Mouse (Mus musculus) small intestine, adult 2 months (tissue): ENCODE measurements around the gene Olfr605. TPM values are rescaled to one million over a fixed set of nuclear protein-coding genes. Genes with fewer than 3 reads are reported as not detected.
"Not testable (repeated sequence)": the region's sequence is repeated elsewhere in the genome, so short reads cannot be mapped to it uniquely, and the experiment has no call there.

Experiments used
- H3K27ac ChIP-seq: fragments of 200-500 bp; 2 replicates; pipeline ENCODE4 v1.5.1; 2012; ENCODE audit warnings: low read depth, low read length, control low read depth, inconsistent platforms; ENCODE audit not compliant: insufficient read depth
- H3K27me3 ChIP-seq: fragments of 200-500 bp; 2 replicates; pipeline ENCODE4 v1.6.1; 2012; ENCODE audit warnings: mild to moderate bottlenecking, moderate library complexity, low read length, inconsistent platforms; ENCODE audit not compliant: control insufficient read depth, insufficient read depth
- H3K36me3 ChIP-seq: fragments of 200-500 bp; 2 replicates; pipeline ENCODE4 v1.6.1; 2012; ENCODE audit warnings: mild to moderate bottlenecking, low read length, control low read depth, inconsistent platforms; ENCODE audit not compliant: control insufficient read depth, insufficient read depth
- H3K4me1 ChIP-seq: fragments of 200-500 bp; 2 replicates; pipeline ENCODE4 v1.6.1; 2012; ENCODE audit warnings: low read length, inconsistent platforms, mixed read lengths; ENCODE audit not compliant: control insufficient read depth, insufficient read depth, insufficient read length
- H3K4me3 ChIP-seq: fragments of 200-500 bp; 2 replicates; pipeline ENCODE4 v1.5.1; 2012; ENCODE audit warnings: low read depth, mild to moderate bottlenecking, control low read depth, inconsistent platforms, low read length, moderate library complexity
- CTCF ChIP-seq: fragments of 200-500 bp; IDR thresholded peaks from 2 replicates; pipeline ENCODE4 v1.5.1; 2012; ENCODE audit warnings: low read depth, mild to moderate bottlenecking, control low read depth, inconsistent platforms, low read length, moderate library complexity, mixed read lengths; ENCODE audit not compliant: insufficient replicate concordance, insufficient read length; ENCODE audit errors: extremely low read depth
- POLR2A ChIP-seq: fragments of 200-500 bp; IDR thresholded peaks from 2 replicates; pipeline ENCODE4 v1.6.1; 2012; ENCODE audit warnings: low read depth, mild to moderate bottlenecking, control low read depth, inconsistent platforms, low read length, moderate library complexity
- WGBS: fragments of 180-500 bp; shearing (Covaris S2); methylation state at CpG from one replicate; pipeline ENCODE4 v1.1.7; 2018; 5-methylcytosine and 5-hydroxymethylcytosine counted together
- polyA plus RNA-seq: library from polyadenylated mRNA; depleted of rRNA; stranded (reverse); fragments of >200 nt; gene quantifications from 2 replicates; pipeline ENCODE4 v1.2.3, GENCODE M21; 2012; rRNA removed

Gene Olfr605
- not detected in 2 replicates for polyA plus RNA-seq

DNA sequence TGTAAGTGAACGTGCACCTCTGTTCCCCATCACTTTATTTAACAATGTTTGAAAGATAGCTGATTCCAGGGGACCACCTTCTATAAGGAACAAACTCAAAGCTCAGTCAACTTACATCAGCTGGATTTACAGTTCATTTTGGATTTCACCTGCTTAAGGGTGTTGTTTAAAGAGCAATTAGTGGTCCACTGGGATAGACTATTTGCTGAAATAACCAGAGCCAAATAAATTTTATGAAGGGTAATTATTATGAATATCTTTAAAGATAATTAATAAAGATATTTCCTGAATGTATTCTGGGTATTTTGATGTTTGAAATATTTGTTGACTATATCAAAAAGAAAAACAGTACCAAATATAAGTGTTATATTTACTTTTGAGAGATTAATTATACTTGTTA, at the start of gene Olfr605:
Gene Olfr605 (minus strand): TSS at position 101 of the 400 bp plus-strand sequence.
- Histone ChIP-seq H3K4me1 (no peaks in the 10 kb centered on the region), H3K27me3 (no peaks in the 10 kb centered on the region), H3K27ac (no peak within 1 kb of the TSS), H3K4me3 (no peak within 1 kb of the TSS), H3K36me3 (no peaks in the 10 kb centered on the region)
- TF ChIP-seq CTCF (no peak), POLR2A (no peak)
- WGBS = 74% methylated on average over 1 of the region's 1 CpGs

DNA sequence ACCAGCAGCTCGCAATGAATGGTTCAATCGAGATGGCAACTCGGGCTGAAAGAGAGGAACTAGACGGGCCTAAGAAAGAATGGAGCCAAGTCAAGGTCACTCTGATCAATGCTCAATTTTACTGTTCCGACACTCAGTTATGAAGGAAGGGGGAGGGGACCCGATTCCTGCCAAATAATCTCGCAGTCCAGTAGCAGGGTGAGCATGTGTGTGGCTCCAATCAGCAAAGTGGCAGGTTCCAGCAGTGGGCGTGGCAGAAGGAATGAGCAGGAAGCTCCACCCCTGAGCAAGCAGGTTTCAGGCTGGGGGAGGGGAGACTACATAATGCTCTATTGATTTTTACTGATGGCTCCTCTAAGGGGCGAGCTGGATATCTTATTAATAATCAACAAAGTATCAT, 31.9 kb upstream of the Olfr605 start:
- not testable (repeated sequence) for H3K4me3 ChIP-seq, H3K27ac ChIP-seq, H3K36me3 ChIP-seq, H3K4me1 ChIP-seq, H3K27me3 ChIP-seq
- WGBS = 68% methylated on average over 9 of the region's 9 CpGs

DNA sequence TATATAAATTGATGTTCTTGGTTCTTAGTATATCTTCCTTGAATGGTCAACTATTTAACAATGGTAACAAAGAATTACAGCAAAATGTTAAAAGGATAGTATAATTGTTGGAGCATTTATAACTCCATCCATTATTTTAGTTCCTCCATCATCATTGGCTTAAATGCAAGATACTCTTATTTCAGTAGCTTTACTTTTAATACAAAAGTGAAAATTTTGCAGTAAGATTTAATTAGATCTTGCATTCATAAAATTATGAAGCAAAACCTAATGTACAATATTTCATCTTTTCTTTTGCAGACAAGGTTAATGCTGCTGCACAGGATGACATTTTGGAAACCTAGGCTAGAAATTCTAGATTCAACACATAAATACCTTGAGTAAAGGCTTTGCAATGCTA, 24.3 kb upstream of the Olfr605 start, which contains the start of gene Olfr608:
Gene Olfr608 (plus strand): TSS at position 301 of the 400 bp plus-strand sequence.
- no peak within 1 kb of the TSS for H3K4me3 ChIP-seq
- no peaks in the 10 kb centered on the region for H3K27me3 ChIP-seq
- TF ChIP-seq POLR2A (no peak), CTCF (no peak)
- no peaks in the 10 kb centered on the region for H3K36me3 ChIP-seq
- H3K27ac ChIP-seq = no peak within 1 kb of the TSS
- no peaks in the 10 kb centered on the region for H3K4me1 ChIP-seq

DNA sequence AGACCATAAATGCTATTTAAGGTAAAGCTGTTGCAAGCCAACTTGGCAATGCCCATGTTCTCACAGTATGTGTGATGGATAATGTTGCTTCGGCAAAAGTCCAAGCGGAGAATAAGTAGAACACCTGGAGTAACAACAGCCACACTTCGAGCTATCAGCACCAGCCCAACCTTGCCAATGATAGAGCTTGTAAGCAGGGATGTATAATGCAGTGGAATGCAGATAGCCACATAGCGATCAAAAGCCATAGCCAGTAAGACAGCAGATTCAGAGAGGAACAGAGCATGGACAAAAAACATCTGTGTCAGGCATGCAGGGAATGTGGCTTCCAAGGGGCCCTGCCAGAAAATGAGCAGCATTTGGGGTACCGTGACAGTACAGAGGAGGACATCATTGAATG, 15.4 kb upstream of the Olfr605 start:
- no peak for TF ChIP-seq CTCF
- no peak for TF ChIP-seq POLR2A
- no peaks in the 10 kb centered on the region for H3K36me3 ChIP-seq
- no peaks in the 10 kb centered on the region for H3K4me1 ChIP-seq
- H3K4me3 ChIP-seq = no peak overlapping the region
- WGBS = 87% methylated on average over 5 of the region's 5 CpGs
- no peaks in the 10 kb centered on the region for H3K27me3 ChIP-seq
- H3K27ac ChIP-seq = no peak overlapping the region

DNA sequence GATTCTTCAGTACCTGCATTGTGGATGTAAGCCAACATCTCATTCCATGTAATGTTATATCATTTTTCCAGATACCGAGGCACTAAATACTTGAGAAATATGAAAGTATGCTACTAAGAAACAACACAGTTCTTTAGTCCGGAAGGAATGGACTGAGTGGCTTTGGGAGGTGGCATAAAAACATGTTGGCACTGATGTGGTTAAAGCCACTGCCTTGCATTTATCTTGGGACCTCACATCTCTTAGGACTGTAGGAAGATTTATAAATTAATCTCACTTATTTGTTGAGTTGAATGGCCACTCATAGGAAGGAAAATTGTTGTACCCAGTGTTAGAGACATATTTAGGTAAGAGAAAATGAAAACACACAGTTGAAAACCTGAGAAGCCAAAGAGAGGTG, 3.5 kb upstream of the Olfr605 start, which contains the start of gene Olfr606:
Gene Olfr606 (plus strand): TSS at position 301 of the 400 bp plus-strand sequence.
- WGBS = 93% methylated on average over 2 of the region's 2 CpGs
- TF ChIP-seq CTCF (no peak), POLR2A (no peak)
- H3K4me3 ChIP-seq = no peak within 1 kb of the TSS
- no peaks in the 10 kb centered on the region for H3K4me1 ChIP-seq
- H3K36me3 ChIP-seq = no peaks in the 10 kb centered on the region
- H3K27ac ChIP-seq = no peak within 1 kb of the TSS
- H3K27me3 ChIP-seq = no peaks in the 10 kb centered on the region

DNA sequence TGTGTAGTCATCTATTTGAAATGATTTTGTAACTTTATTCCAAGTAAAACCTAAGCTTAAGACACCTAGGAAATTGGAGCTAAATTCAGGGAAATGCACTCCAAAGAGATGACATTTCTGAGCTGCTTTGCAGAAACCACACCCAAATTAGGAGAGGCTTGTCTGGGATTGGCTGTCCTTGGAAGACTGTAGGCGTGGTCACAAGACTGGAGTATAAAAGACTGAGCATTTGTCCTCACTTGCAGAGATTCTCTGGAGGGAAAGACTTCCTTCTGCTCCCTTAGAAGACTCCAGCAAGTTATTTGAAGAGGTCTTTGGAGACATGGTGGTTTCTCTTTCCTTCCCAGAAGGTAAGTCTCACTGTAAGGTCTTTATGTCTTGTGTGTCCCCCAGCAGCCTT, 30.5 kb downstream of the Olfr605 start, which contains the start of gene Usp17lc:
Gene Usp17lc (plus strand): TSS at position 301 of the 400 bp plus-strand sequence.
- not testable (repeated sequence) for H3K4me3 ChIP-seq, H3K27ac ChIP-seq, H3K4me1 ChIP-seq, H3K27me3 ChIP-seq, H3K36me3 ChIP-seq
- 53% methylated on average over 1 of the region's 1 CpGs for WGBS

DNA sequence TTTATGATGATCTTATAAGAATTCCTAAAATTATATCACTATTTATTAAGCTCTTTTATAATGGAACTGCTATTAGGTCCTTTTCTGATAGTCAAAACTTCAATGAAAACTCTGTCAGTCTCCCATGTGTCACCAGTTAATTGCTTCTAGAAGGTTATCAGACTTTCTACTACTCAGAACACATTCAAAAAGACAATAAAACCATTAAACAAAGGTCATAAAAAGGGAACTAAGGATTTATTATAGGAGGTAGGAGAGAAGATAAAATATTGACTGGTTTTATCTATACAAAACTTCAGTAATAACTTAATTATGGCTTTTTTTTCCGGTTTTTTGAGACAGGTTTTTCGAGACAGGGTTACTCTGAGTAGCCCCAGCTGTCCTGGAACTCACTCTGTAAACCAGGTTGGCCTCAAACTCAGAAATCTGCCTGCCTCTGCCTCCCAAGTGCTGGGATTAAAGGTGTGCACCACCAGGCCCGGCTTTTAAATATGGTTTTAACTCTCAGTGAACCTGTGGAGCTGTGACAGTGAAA, 38.7 kb downstream of the Olfr605 start:
- H3K36me3 ChIP-seq, H3K4me3 ChIP-seq, H3K4me1 ChIP-seq, H3K27me3 ChIP-seq, H3K27ac ChIP-seq: not testable (repeated sequence)
- WGBS = 29% methylated on average over 3 of the region's 3 CpGs

DNA sequence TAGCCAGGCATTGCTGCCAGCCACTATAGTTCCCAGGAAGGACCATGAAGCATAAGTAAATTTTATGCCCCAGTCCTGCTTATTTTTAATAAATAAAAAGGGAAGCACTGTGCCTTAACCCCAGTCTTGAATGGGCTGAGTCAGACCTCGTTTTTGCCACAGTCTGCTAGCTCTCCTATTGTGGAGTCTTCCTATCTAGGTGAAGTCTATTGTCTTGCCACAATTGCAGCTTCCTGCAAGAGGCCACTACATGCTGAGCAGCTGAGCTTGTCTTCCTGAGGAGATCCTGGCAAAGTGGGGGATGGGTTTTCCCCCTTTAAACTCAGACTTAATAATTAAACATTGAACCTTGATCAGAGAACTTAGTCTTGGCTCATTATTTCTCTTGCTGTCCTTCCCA, 46.3 kb downstream of the Olfr605 start:
- Histone ChIP-seq H3K27me3 (no peaks in the 10 kb centered on the region), H3K36me3 (no peaks in the 10 kb centered on the region), H3K4me1 (no peaks in the 10 kb centered on the region), H3K27ac (no peak overlapping the region), H3K4me3 (no peak overlapping the region)
- TF ChIP-seq CTCF (no peak), POLR2A (no peak)
- WGBS = 4% methylated on average over 1 of the region's 1 CpGs
